Mouse (Mus musculus): ENCODE measurements at regions not wholly inside any gene's neighbourhood (a gene's known extent, or its start where the extent isn't known, plus 50 kb on each side); places are given as distances from the start of the nearest gene placed in this dataset.

- no peak for TF ChIP-seq POLR2A (IDR thresholded peaks at IDR 0.05; ENCODE audit: insufficient read depth, low read length)
- TF ChIP-seq CTCF (IDR thresholded peaks at IDR 0.05; ENCODE audit: low read depth, low read length), result no peak
Observed at GRCm38 (mm10) chr13:15931553-15932162, 80.0 kb upstream of the Inhba start.

Data from ES-Bruce4 (cell line).